Mouse (Mus musculus): ENCODE results near the gene Acox1.

DNA sequence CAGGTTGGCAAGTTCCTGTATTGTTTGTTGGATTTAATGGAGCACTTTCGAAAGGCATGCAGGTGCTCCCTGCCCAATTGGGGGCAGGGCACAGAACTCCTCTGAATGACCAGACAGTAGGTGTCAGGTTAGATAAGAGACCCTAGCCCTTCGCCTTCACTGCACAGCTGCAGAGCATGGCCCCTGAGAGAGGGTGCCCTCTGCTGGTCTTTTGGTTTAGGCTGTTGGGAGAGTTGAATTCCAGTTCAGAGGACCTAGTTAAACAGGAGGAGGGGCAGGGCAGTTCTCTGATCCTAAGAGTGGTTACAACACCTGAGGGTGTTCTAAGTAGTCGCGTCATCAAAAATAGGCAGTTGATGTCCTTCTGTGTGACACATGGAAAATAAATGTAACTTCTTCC lies 21.0 kb upstream of the Acox1 start:
- no peak for TF ChIP-seq EP300 (IDR thresholded peaks at IDR 0.05; ENCODE audit: insufficient read depth, low read depth, low read length)
- peak; percentile 84 for TF ChIP-seq CTCF (IDR thresholded peaks at IDR 0.05; ENCODE audit: low read depth, low read length)
- no peak for TF ChIP-seq POLR2A (IDR thresholded peaks at IDR 0.05; ENCODE audit: insufficient read depth, low read length)

All from ES-Bruce4 (cell line).